Mouse (Mus musculus) kidney, adult 2 months (tissue): ENCODE results near the gene Islr.

Experiments used
- CTCF ChIP-seq: fragments of 200-500 bp; conservative IDR thresholded peaks from 2 replicates; pipeline ENCODE4 v1.5.1; 2011; ENCODE audit warnings: low read depth, mild to moderate bottlenecking, control low read depth, low read length, moderate library complexity, mixed read lengths; ENCODE audit not compliant: insufficient read depth, insufficient read length
- POLR2A ChIP-seq: fragments of 200-500 bp; IDR thresholded peaks from one replicate; pipeline ENCODE4 v1.6.1; 2011; ENCODE audit warnings: low read depth, low read length, control low read depth

DNA sequence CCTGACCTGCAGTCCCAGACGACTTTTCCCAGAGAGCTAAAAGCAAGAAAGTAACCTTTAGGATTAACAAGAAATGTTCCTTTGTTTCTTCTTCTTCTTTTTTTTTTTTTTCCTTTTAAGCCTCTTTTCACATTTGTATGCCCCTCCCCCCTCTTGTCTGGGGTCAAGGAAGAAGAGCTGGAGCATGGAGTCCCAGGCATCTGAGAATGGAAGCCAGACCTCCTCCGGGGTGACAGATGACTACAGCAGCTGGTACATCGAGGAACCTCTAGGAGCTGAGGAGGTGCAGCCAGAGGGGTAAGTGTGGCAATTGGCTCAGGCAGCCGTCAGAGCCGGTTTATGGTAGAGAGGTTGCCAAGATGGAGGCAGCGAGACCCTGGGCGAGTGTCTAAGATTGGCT is 69.2 kb downstream of the Islr start:
- no peak for TF ChIP-seq POLR2A
- no peak for TF ChIP-seq CTCF
